Mouse (Mus musculus): ENCODE results near the gene Spata7. TPM values are rescaled to one million over a fixed set of nuclear protein-coding genes. Genes with fewer than 3 reads are reported as not detected.

The Spata7 gene
- polyA plus RNA-seq, 1 experiment from 2014 or later = 2.7 TPM

- Histone ChIP-seq H3K4me1 (replicated peaks; ENCODE audit: control insufficient read depth, insufficient read depth, low read length) (0 out of 2 replicates have a peak, but pooled peaks cover 6% of the 10 kb centered on the region), H3K9ac (ENCODE audit: low read depth, low read length) (no peak overlapping the region), H3K27ac (ENCODE audit: low read depth, low read length) (0 out of 2 replicates have a peak overlapping the region, but pooled peaks have one; percentile 31), H3K4me2 (replicated peaks; ENCODE audit: low read depth) (no peak overlapping the region; the same call in 1 of the 2 replicates), H3K36me3 (ENCODE audit: control insufficient read depth, insufficient read depth) (no peaks in the 10 kb centered on the region), H3K27me3 (replicated peaks; ENCODE audit: control insufficient read depth, insufficient read depth, low read length) (no peaks in the 10 kb centered on the region), H3K4me3 (ENCODE audit: low read depth, low read length) (no peak overlapping the region), H3K9me3 (ENCODE audit: control insufficient read depth) (no peaks in the 10 kb centered on the region)
- no peak for TF ChIP-seq CTCF (IDR thresholded peaks at IDR 0.05; ENCODE audit: low read depth)
- ATAC-seq = peak; percentile 91
- WGBS = 27% methylated on average over 11 of the region's 11 CpGs
These were observed 86.8 kb downstream of the Spata7 start for GRCm38 (mm10) chr12:98714757-98715156.

DNA sequence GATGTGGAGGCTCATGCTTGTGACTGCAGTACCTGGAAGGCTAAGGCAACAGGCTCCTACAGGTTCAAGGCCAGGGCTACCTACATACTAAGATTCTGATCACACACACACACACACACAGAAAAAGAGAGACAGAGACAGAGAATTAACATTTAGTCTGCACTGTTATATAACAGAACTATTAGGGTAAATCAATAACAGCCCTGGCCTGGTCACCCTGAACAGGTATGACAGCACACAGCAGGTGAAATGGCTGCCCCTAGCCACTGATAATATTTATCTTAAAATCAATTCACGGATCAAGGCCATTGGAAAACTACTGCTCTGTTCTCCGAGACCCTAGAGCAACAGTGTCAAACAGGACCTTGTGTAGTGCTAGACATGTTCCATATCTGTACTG, 88.2 kb downstream of the Spata7 start:
- no peak for ATAC-seq
- TF ChIP-seq CTCF (IDR thresholded peaks at IDR 0.05; ENCODE audit: low read depth) = no peak

More for the DNA sequence above, 88.2 kb downstream of the Spata7 start:
- Histone ChIP-seq H3K9me3 (ENCODE audit: control insufficient read depth) (no peaks in the 10 kb centered on the region), H3K4me2 (replicated peaks; ENCODE audit: low read depth) (no peak overlapping the region), H3K36me3 (ENCODE audit: control insufficient read depth, insufficient read depth) (no peaks in the 10 kb centered on the region), H3K4me1 (replicated peaks; ENCODE audit: control insufficient read depth, insufficient read depth, low read length) (0 out of 2 replicates have a peak, but pooled peaks cover 6% of the 10 kb centered on the region), H3K27me3 (replicated peaks; ENCODE audit: control insufficient read depth, insufficient read depth, low read length) (no peaks in the 10 kb centered on the region), H3K27ac (ENCODE audit: low read depth, low read length) (no peak overlapping the region), H3K4me3 (ENCODE audit: low read depth, low read length) (no peak overlapping the region), H3K9ac (ENCODE audit: low read depth, low read length) (no peak overlapping the region)
- WGBS = 38% methylated on average over 2 of the region's 2 CpGs

Other genes starting within 250 kb of the Spata7 start
- 0.74 and 1.3 TPM in 2 replicates for gene Kcnk10, start 49.8 kb upstream of the Spata7 start, polyA plus RNA-seq (2015; fragmentation: Nextera tagmentation; extraction: Ambion mirVana)
- gene Ptpn21, start 109.2 kb downstream of the Spata7 start, polyA plus RNA-seq (2015; fragmentation: Nextera tagmentation; extraction: Ambion mirVana) = 4.3 and 4.7 TPM in 2 replicates
- 34.1 and 37.9 TPM in 2 replicates for gene Zc3h14, start 118.8 kb downstream of the Spata7 start, polyA plus RNA-seq (2015; fragmentation: Nextera tagmentation; extraction: Ambion mirVana)